In genomic region chr15:99411747-99412146, GRCm38 (mm10) we compare ENCODE assay signal across 10 mouse cellular contexts. TPM values are rescaled to one million over a fixed set of nuclear protein-coding genes. Genes with fewer than 3 reads are reported as not detected.
A peak's percentile ranks its signal among the peaks of the same experiment; 100 is the strongest.
DNase-seq lines count a peak whose midpoint lies in the region; ATAC-seq and TF ChIP-seq lines count a peak whose summit lies in the region.
"Had no signal": no experiment of that assay in that cellular context is flagged by ENCODE, and none has a peak within 500 bp of the region (broad histone marks: within the 10 kb centered on the region; RNA-seq: fewer than 3 reads in every experiment).

No protein-coding gene starts in this region.

- peak; percentile 43 for TF ChIP-seq CTCF in gastrocnemius, adult 2 months (IDR thresholded peaks at IDR 0.05)
- peak; percentile 38; the same call in 1 of the 2 replicates for TF ChIP-seq CTCF in kidney, postnatal 0 days (IDR thresholded peaks at IDR 0.05; ENCODE audit: low read depth)

- ATAC-seq in kidney, postnatal 0 days (replicated peaks; ENCODE audit: low FRiP score, low read depth), result no peak

- H3K9ac ChIP-seq in kidney, postnatal 0 days (ENCODE audit: low read depth, low read length), result no peak overlapping the region
- H3K9ac ChIP-seq: embryonic facial prominence, embryonic 12.5 days; lung, embryonic 15.5 days had no signal

- 52% methylated on average over 14 of the region's 14 CpGs for WGBS in kidney, postnatal 0 days

- H3K4me2 ChIP-seq in kidney, postnatal 0 days (ENCODE audit: low read length), result no peak overlapping the region
- H3K4me2 ChIP-seq: embryonic facial prominence, embryonic 12.5 days; lung, embryonic 15.5 days had no signal

- H3K36me3 ChIP-seq in kidney, postnatal 0 days (ENCODE audit: insufficient read depth, low read length), result peaks cover 33% of the 10 kb centered on the region

- intact Hi-C loops in gastrocnemius, adult 2 months (cut with DNase I), result no loop called here
- intact Hi-C loops in gastrocnemius, postnatal 36 days (cut with DNase I), result no loop called here

- no peaks in the 10 kb centered on the region for H3K4me1 ChIP-seq in kidney, postnatal 0 days (replicated peaks; ENCODE audit: insufficient read depth, low read length)
- H3K4me1 ChIP-seq: embryonic facial prominence, embryonic 12.5 days had no signal

- DNase-seq in gastrocnemius, adult 2 months, result peak; percentile 50
- no peak for DNase-seq in gastrocnemius, postnatal 36 days
- DNase-seq in kidney, postnatal 0 days (ENCODE audit: low spot score), result peak; percentile 45
- no peak for DNase-seq in kidney, postnatal 36 days
- peak; percentile 35 to 44 for DNase-seq in right cerebral cortex, adult 2 months (ENCODE audit: low spot score in 2 of 2)
- no peak for DNase-seq in right cerebral cortex, postnatal 4 days
- DNase-seq in telencephalon, adult 2 months (ENCODE audit: low read depth, low spot score), result peak; percentile 68
- no peak for DNase-seq in urinary bladder, adult 2 months (ENCODE audit: low spot score)

- H3K9me3 ChIP-seq in kidney, postnatal 0 days (replicated peaks; ENCODE audit: low read length), result no peaks in the 10 kb centered on the region
- H3K9me3 ChIP-seq: embryonic facial prominence, embryonic 12.5 days; lung, embryonic 15.5 days had no signal

- no peaks in the 10 kb centered on the region for H3K27me3 ChIP-seq in kidney, postnatal 0 days (ENCODE audit: insufficient read depth, low read length)
- H3K27me3 ChIP-seq: embryonic facial prominence, embryonic 12.5 days; lung, embryonic 15.5 days had no signal

- peak overlapping the region; percentile 63; the same call in 1 of the 2 replicates for H3K27ac ChIP-seq in gastrocnemius, adult 2 months
- no peak overlapping the region for H3K27ac ChIP-seq in kidney, postnatal 0 days
- H3K27ac ChIP-seq: embryonic facial prominence, embryonic 12.5 days; lung, embryonic 15.5 days had no signal

- H3K4me3 ChIP-seq in gastrocnemius, adult 2 months, result peak overlapping the region; percentile 23; the same call in 1 of the 2 replicates
- H3K4me3 ChIP-seq in kidney, postnatal 0 days (replicated peaks; ENCODE audit: low read depth, low read length), result no peak overlapping the region
- H3K4me3 ChIP-seq: embryonic facial prominence, embryonic 12.5 days; lung, embryonic 15.5 days had no signal

RNA-seq across cellular contexts. Expression of gene Tmbim6, which starts 19.1 kb away (rescaled TPM):
- 100 to 1,000 TPM; 181 to 184 TPM for total RNA-seq in gastrocnemius, adult 2 months (2021)
- 100 to 1,000 TPM; 165 to 172 TPM for total RNA-seq in gastrocnemius, postnatal 36 days (2021)
- polyA plus RNA-seq in kidney, postnatal 0 days (2015; fragmentation: Nextera tagmentation; extraction: Ambion mirVana), result 774 and 842 TPM in 2 replicates
- 331 and 342 TPM in 2 replicates for polyA plus RNA-seq in urinary bladder, adult 2 months (2012; rRNA removed)

RNA-seq across cellular contexts. Expression of gene Fmnl3, which starts 41.5 kb away (rescaled TPM):
- 1 to 10 TPM; 5.5 to 7.2 TPM for total RNA-seq in gastrocnemius, adult 2 months (2021)
- 1 to 10 TPM; 6.6 to 7.0 TPM for total RNA-seq in gastrocnemius, postnatal 36 days (2021)
- polyA plus RNA-seq in kidney, postnatal 0 days (2015; fragmentation: Nextera tagmentation; extraction: Ambion mirVana), result 31.6 and 33.4 TPM in 2 replicates
- 8.9 and 9.9 TPM in 2 replicates for polyA plus RNA-seq in urinary bladder, adult 2 months (2012; rRNA removed)

RNA-seq across cellular contexts. Expression of gene Nckap5l, which starts 45.8 kb away (rescaled TPM):
- 1 to 10 TPM; 2.3 to 2.7 TPM for total RNA-seq in gastrocnemius, adult 2 months (2021)
- total RNA-seq in gastrocnemius, postnatal 36 days (2021), result 1 to 10 TPM; 3.6 to 4.0 TPM
- polyA plus RNA-seq in kidney, postnatal 0 days (2015; fragmentation: Nextera tagmentation; extraction: Ambion mirVana), result 6.5 and 8.0 TPM in 2 replicates
- 3.3 and 5.0 TPM in 2 replicates for polyA plus RNA-seq in urinary bladder, adult 2 months (2012; rRNA removed)

Comparison
In these comparisons a context has a peak if more than half of its experiments do, and no peak if none do; other contexts are left out.
1. DNase-seq: peak in gastrocnemius, adult 2 months (single experiment), kidney, postnatal 0 days (single experiment), right cerebral cortex, adult 2 months (2 of 2) and telencephalon, adult 2 months (single experiment); none in gastrocnemius, postnatal 36 days (0 of 2), kidney, postnatal 36 days (0 of 2), right cerebral cortex, postnatal 4 days (single experiment) and urinary bladder, adult 2 months (single experiment).